Mouse (Mus musculus): ENCODE results near the gene Syt1.

The Syt1 gene

GRCm38 (mm10) chr10:108884520-108884919 is 126.3 kb downstream of the Syt1 start:
- no peak for DNase-seq (ENCODE audit: low spot score)

GRCm38 (mm10) chr10:108880372-108880771 is 130.4 kb downstream of the Syt1 start:
- no peak for DNase-seq (ENCODE audit: low spot score)

- no peak for DNase-seq (ENCODE audit: low spot score)
Observed at GRCm38 (mm10) chr10:108875730-108876129, 135.1 kb downstream of the Syt1 start.

GRCm38 (mm10) chr10:108874687-108875086 is 136.1 kb downstream of the Syt1 start:
- DNase-seq (ENCODE audit: low spot score) = no peak

- no peak for DNase-seq (ENCODE audit: low spot score)
Observed at GRCm38 (mm10) chr10:108872359-108872758, 138.4 kb downstream of the Syt1 start.

- no peak for DNase-seq (ENCODE audit: low spot score)
Observed at GRCm38 (mm10) chr10:108870586-108870985, 140.2 kb downstream of the Syt1 start.

- DNase-seq (ENCODE audit: low spot score) = no peak
Observed at GRCm38 (mm10) chr10:108868136-108868535, 142.6 kb downstream of the Syt1 start.

- no peak for DNase-seq (ENCODE audit: low spot score)
Observed at GRCm38 (mm10) chr10:108867202-108867601, 143.6 kb downstream of the Syt1 start.

GRCm38 (mm10) chr10:108865586-108865985 is 145.2 kb downstream of the Syt1 start:
- no peak for DNase-seq (ENCODE audit: low spot score)

GRCm38 (mm10) chr10:108855986-108856385 is 154.8 kb downstream of the Syt1 start:
- DNase-seq (ENCODE audit: low spot score) = no peak

- no peak for DNase-seq (ENCODE audit: low spot score)
Observed at GRCm38 (mm10) chr10:108852757-108853156, 158.0 kb downstream of the Syt1 start.

- no peak for DNase-seq (ENCODE audit: low spot score)
Observed at GRCm38 (mm10) chr10:108837434-108837833, 173.3 kb downstream of the Syt1 start.

GRCm38 (mm10) chr10:108832248-108832647 is 178.5 kb downstream of the Syt1 start:
- DNase-seq (ENCODE audit: low spot score) = no peak

GRCm38 (mm10) chr10:108831801-108832200 is 179.0 kb downstream of the Syt1 start:
- DNase-seq (ENCODE audit: low spot score) = no peak

- no peak for DNase-seq (ENCODE audit: low spot score)
Observed at GRCm38 (mm10) chr10:108822273-108822672, 188.5 kb downstream of the Syt1 start.

- no peak for DNase-seq (ENCODE audit: low spot score)
Observed at GRCm38 (mm10) chr10:108815339-108815738, 195.4 kb downstream of the Syt1 start.

- no peak for DNase-seq (ENCODE audit: low spot score)
Observed at GRCm38 (mm10) chr10:108804380-108804779, 206.4 kb downstream of the Syt1 start.

GRCm38 (mm10) chr10:108800776-108801175 is 210.0 kb downstream of the Syt1 start:
- DNase-seq (ENCODE audit: low spot score) = no peak

- no peak for DNase-seq (ENCODE audit: low spot score)
Observed at GRCm38 (mm10) chr10:108798826-108799225, 212.0 kb downstream of the Syt1 start.

GRCm38 (mm10) chr10:108782817-108783216 is 228.0 kb downstream of the Syt1 start:
- no peak for DNase-seq (ENCODE audit: low spot score)

GRCm38 (mm10) chr10:108780614-108781013 is 230.2 kb downstream of the Syt1 start:
- DNase-seq (ENCODE audit: low spot score) = no peak

- DNase-seq (ENCODE audit: low spot score) = peak; percentile 13
Observed at GRCm38 (mm10) chr10:108776735-108777134, 234.0 kb downstream of the Syt1 start.

GRCm38 (mm10) chr10:108771081-108771480 is 239.7 kb downstream of the Syt1 start:
- no peak for DNase-seq (ENCODE audit: low spot score)

GRCm38 (mm10) chr10:108765564-108765963 is 245.2 kb downstream of the Syt1 start:
- no peak for DNase-seq (ENCODE audit: low spot score)

GRCm38 (mm10) chr10:108763722-108764121 is 247.1 kb downstream of the Syt1 start:
- no peak for DNase-seq (ENCODE audit: low spot score)

Data from embryo, embryonic 10.5 days (tissue).